Mouse (Mus musculus) fat pad, adult 2 months (tissue): ENCODE data around the gene Prdm2.
A peak's percentile ranks its signal among the peaks of the same experiment; 100 is the strongest.

Experiments
- DNase-seq: peaks from one replicate; pipeline ENCODE4 v3.0.0-alpha.2; 2011; ENCODE audit warnings: low read depth, low spot score; ENCODE audit errors: extremely low read depth

Prdm2 gene

GRCm38 (mm10) chr4:143212341-143213174 is at the start of gene Prdm2:
Prdm2 (minus strand) TSS chr4:143212995.
- no peak for DNase-seq

- DNase-seq, result no peak
Measured at GRCm38 (mm10) chr4:143259718-143260349, 47.0 kb upstream of the Prdm2 start.

- DNase-seq, result no peak
Measured at GRCm38 (mm10) chr4:143258517-143258916, 45.7 kb upstream of the Prdm2 start.

- DNase-seq, result no peak
Measured at GRCm38 (mm10) chr4:143257971-143258370, 45.2 kb upstream of the Prdm2 start.

- no peak for DNase-seq
Measured at GRCm38 (mm10) chr4:143255541-143255940, 42.7 kb upstream of the Prdm2 start.

GRCm38 (mm10) chr4:143253356-143253755 is 40.6 kb upstream of the Prdm2 start:
- no peak for DNase-seq

- no peak for DNase-seq
Measured at GRCm38 (mm10) chr4:143248050-143248449, 35.3 kb upstream of the Prdm2 start.

GRCm38 (mm10) chr4:143241294-143241693 is 28.5 kb upstream of the Prdm2 start:
- no peak for DNase-seq

- DNase-seq, result no peak
Measured at GRCm38 (mm10) chr4:143239615-143240201, 26.9 kb upstream of the Prdm2 start.

- no peak for DNase-seq
Measured at GRCm38 (mm10) chr4:143239117-143239516, 26.3 kb upstream of the Prdm2 start.

- DNase-seq, result no peak
Measured at GRCm38 (mm10) chr4:143238241-143239031, 25.6 kb upstream of the Prdm2 start.

GRCm38 (mm10) chr4:143231790-143232422 is 19.1 kb upstream of the Prdm2 start:
- no peak for DNase-seq

- DNase-seq, result no peak
Measured at GRCm38 (mm10) chr4:143231110-143231509, 18.3 kb upstream of the Prdm2 start.

- DNase-seq, result no peak
Measured at GRCm38 (mm10) chr4:143227976-143228375, 15.2 kb upstream of the Prdm2 start.

GRCm38 (mm10) chr4:143225886-143226285 is 13.1 kb upstream of the Prdm2 start:
- DNase-seq, result no peak

GRCm38 (mm10) chr4:143219316-143219751 is 6.5 kb upstream of the Prdm2 start:
- no peak for DNase-seq

GRCm38 (mm10) chr4:143218858-143219257 is 6.1 kb upstream of the Prdm2 start:
- no peak for DNase-seq

GRCm38 (mm10) chr4:143217189-143217588 is 4.4 kb upstream of the Prdm2 start:
- DNase-seq, result no peak

GRCm38 (mm10) chr4:143214221-143214797 is 1.5 kb upstream of the Prdm2 start:
- peak; percentile 23 for DNase-seq

GRCm38 (mm10) chr4:143213571-143213970 is 776 bp upstream of the Prdm2 start:
- no peak for DNase-seq
